Mouse (Mus musculus) olfactory bulb, adult 2 months (tissue): ENCODE results near the gene Kmt5a. TPM values are rescaled to one million over a fixed set of nuclear protein-coding genes. Genes with fewer than 3 reads are reported as not detected.

Source experiments
- H3K27ac ChIP-seq: fragments of 200-500 bp; 2 replicates; pipeline ENCODE4 v1.5.1; 2012; ENCODE audit warnings: low read depth, low read length; ENCODE audit not compliant: insufficient read depth
- H3K4me1 ChIP-seq: fragments of 200-500 bp; 2 replicates; pipeline ENCODE4 v1.6.1; 2012; ENCODE audit warnings: low read length; ENCODE audit not compliant: control insufficient read depth, insufficient read depth
- H3K4me3 ChIP-seq: fragments of 200-500 bp; 2 replicates; pipeline ENCODE4 v1.5.1; 2012; ENCODE audit warnings: mild to moderate bottlenecking, low read depth, low read length, moderate library complexity; ENCODE audit not compliant: insufficient read depth
- CTCF ChIP-seq: fragments of 200-500 bp; IDR thresholded peaks from 2 replicates; pipeline ENCODE4 v1.5.1; 2012; ENCODE audit warnings: low read depth, mild to moderate bottlenecking, low read length, moderate library complexity; ENCODE audit not compliant: insufficient read depth
- POLR2A ChIP-seq: fragments of 200-500 bp; IDR thresholded peaks from 2 replicates; pipeline ENCODE4 v1.6.1; 2012; ENCODE audit warnings: mild to moderate bottlenecking, low read depth, low read length, moderate library complexity; ENCODE audit not compliant: insufficient read depth
- WGBS: fragments of 180-500 bp; shearing (Covaris S2); methylation state at CpG from one replicate; pipeline ENCODE4 v1.1.7; 2018; 5-methylcytosine and 5-hydroxymethylcytosine counted together
- polyA plus RNA-seq: library from polyadenylated mRNA; stranded (reverse); fragments of >200 nt; gene quantifications from 2 replicates; pipeline ENCODE4 v1.2.4, GENCODE M21; 2012; ENCODE audit warnings: low replicate concordance; ENCODE audit not compliant: missing spikeins, insufficient read depth, insufficient read length

The Kmt5a gene
- polyA plus RNA-seq, 1 experiment, result 371 TPM

- H3K27ac ChIP-seq, result peak overlapping the region; percentile 34
- H3K4me1 ChIP-seq, result peaks cover 18% of the 10 kb centered on the region
- peak overlapping the region; percentile 63 for H3K4me3 ChIP-seq
- TF ChIP-seq POLR2A, result peak; percentile 93
- TF ChIP-seq CTCF, result no peak
- WGBS, result 16% methylated on average over 66 of the region's 66 CpGs
These were observed 5.2 kb downstream of the Kmt5a start for GRCm38 (mm10) chr5:124444661-124445561.

GRCm38 (mm10) chr5:124445621-124446293 lies 6.0 kb downstream of the Kmt5a start:
- no peak overlapping the region for H3K27ac ChIP-seq
- H3K4me3 ChIP-seq, result peak overlapping the region; percentile 63
- TF ChIP-seq CTCF (no peak), POLR2A (no peak)
- peaks cover 13% of the 10 kb centered on the region for H3K4me1 ChIP-seq
- 5% methylated on average over 74 of the region's 77 CpGs for WGBS

- Histone ChIP-seq H3K4me3 (peak overlapping the region; percentile 63), H3K4me1 (peaks cover 16% of the 10 kb centered on the region), H3K27ac (no peak overlapping the region)
- TF ChIP-seq CTCF (no peak), POLR2A (no peak)
- WGBS, result 4% methylated on average over 15 of the region's 15 CpGs
These were observed 6.7 kb downstream of the Kmt5a start for GRCm38 (mm10) chr5:124446301-124446881.

- TF ChIP-seq POLR2A (no peak), CTCF (no peak)
- peaks cover 29% of the 10 kb centered on the region for H3K4me1 ChIP-seq
- 51% methylated on average over 6 of the region's 6 CpGs for WGBS
- H3K4me3 ChIP-seq, result no peak overlapping the region
- no peak overlapping the region for H3K27ac ChIP-seq
These were observed 9.8 kb downstream of the Kmt5a start for GRCm38 (mm10) chr5:124449494-124449893.

- no peak overlapping the region for H3K4me3 ChIP-seq
- peaks cover 26% of the 10 kb centered on the region for H3K4me1 ChIP-seq
- H3K27ac ChIP-seq, result no peak overlapping the region
- TF ChIP-seq CTCF, result no peak
- TF ChIP-seq POLR2A, result no peak
- WGBS, result 76% methylated on average over 7 of the region's 7 CpGs
These were observed 10.3 kb downstream of the Kmt5a start for GRCm38 (mm10) chr5:124450051-124450450.

- no peak overlapping the region for H3K27ac ChIP-seq
- TF ChIP-seq CTCF (no peak), POLR2A (no peak)
- H3K4me1 ChIP-seq, result peaks cover 26% of the 10 kb centered on the region
- no peak overlapping the region for H3K4me3 ChIP-seq
- WGBS, result 79% methylated on average over 16 of the region's 16 CpGs
These were observed 11.1 kb downstream of the Kmt5a start for GRCm38 (mm10) chr5:124450641-124451340.

GRCm38 (mm10) chr5:124452494-124453228 lies 12.9 kb downstream of the Kmt5a start:
- Histone ChIP-seq H3K4me3 (no peak overlapping the region), H3K27ac (peak overlapping the region; percentile 37; the same call in 1 of the 2 replicates), H3K4me1 (peaks cover 17% of the 10 kb centered on the region)
- TF ChIP-seq CTCF (no peak), POLR2A (no peak)
- 44% methylated on average over 15 of the region's 15 CpGs for WGBS
